Mouse (Mus musculus) erythroblast, embryonic 14.5 days (primary cell): ENCODE results near the gene Lce6a. TPM values are rescaled to one million over a fixed set of nuclear protein-coding genes. Genes with fewer than 3 reads are reported as not detected.

Source experiments
- H3K27me3 ChIP-seq: 2 replicates; pipeline ENCODE4 v1.6.1; 2012; ENCODE audit warnings: inconsistent platforms; ENCODE audit not compliant: control insufficient read depth
- H3K36me3 ChIP-seq: 2 replicates; pipeline ENCODE4 v1.6.1; 2012; ENCODE audit warnings: mild to moderate bottlenecking, inconsistent platforms; ENCODE audit not compliant: control insufficient read depth
- H3K4me1 ChIP-seq: 2 replicates; pipeline ENCODE4 v1.6.1; 2012; ENCODE audit warnings: inconsistent platforms; ENCODE audit not compliant: control insufficient read depth
- H3K4me3 ChIP-seq: replicated peaks from 2 replicates; pipeline ENCODE3; 2012; ENCODE audit warnings: moderate library complexity, mild to moderate bottlenecking, inconsistent platforms
- H3K9me3 ChIP-seq: 2 replicates; pipeline ENCODE4 v1.6.1; 2012; ENCODE audit warnings: low read length, inconsistent platforms, mixed read lengths; ENCODE audit not compliant: control insufficient read depth
- GATA1 ChIP-seq: IDR thresholded peaks from 2 replicates; pipeline ENCODE4 v1.6.1; 2012; ENCODE audit warnings: low read length, inconsistent platforms, mixed read lengths
- TAL1 ChIP-seq: IDR thresholded peaks from 3 replicates; pipeline ENCODE4 v1.6.1; 2012; ENCODE audit warnings: low read length, inconsistent platforms, mixed read lengths
- polyA plus RNA-seq: library from polyadenylated mRNA; stranded (reverse); fragments of >175 nt; gene quantifications from 2 replicates; pipeline ENCODE4 v1.2.3, GENCODE M21; 2012

Gene Lce6a
- polyA plus RNA-seq, 1 experiment = not detected

DNA sequence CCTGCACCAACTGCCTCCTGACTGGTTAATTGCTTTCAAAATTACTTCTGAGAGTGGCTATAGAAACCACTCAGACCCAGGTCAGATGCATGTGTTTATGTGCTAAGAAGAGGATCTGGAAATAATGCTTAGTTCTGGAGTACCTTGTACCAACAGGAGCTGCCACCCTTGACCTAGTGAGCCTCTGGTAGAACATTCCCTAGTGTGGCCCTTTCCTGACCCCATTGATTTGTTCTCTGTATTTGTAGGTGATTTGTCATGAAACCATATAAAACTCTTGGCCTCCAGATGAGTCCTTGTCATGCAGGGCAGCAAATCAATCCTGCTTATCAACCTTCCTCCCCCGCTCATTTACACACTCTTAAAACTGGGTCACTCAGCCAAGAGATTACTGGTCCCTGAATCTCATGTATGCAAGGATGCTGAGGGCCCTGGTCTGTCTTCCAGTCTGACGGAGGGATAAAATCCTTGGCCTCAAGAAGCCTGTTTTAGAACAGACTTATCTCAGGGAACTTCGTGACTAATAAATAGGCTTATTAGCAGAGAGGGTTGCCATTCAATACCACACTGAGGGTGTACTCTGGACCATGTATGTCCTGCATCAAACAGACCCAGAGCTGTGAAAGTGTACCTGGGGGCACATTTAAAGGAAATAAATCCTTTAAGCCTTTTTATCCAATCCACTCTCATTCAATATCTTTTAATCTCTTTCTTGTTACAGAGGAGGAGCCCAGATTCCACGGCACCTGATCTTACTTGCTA, 42.6 kb downstream of the Lce6a start:
- no peaks in the 10 kb centered on the region for H3K4me1 ChIP-seq
- H3K9me3 ChIP-seq = no peaks in the 10 kb centered on the region
- H3K36me3 ChIP-seq = no peaks in the 10 kb centered on the region
- H3K27me3 ChIP-seq = no peaks in the 10 kb centered on the region
- no peak for TF ChIP-seq TAL1
- no peak for TF ChIP-seq GATA1
- H3K4me3 ChIP-seq = no peak overlapping the region

GRCm38 (mm10) chr3:92573449-92574041, 47.9 kb downstream of the Lce6a start, which contains the start of gene Ivl:
Gene Ivl (minus strand): TSS chr3:92573735.
- H3K27me3 ChIP-seq = no peaks in the 10 kb centered on the region
- no peaks in the 10 kb centered on the region for H3K4me1 ChIP-seq
- H3K4me3 ChIP-seq = no peak within 1 kb of the TSS
- no peaks in the 10 kb centered on the region for H3K9me3 ChIP-seq
- no peaks in the 10 kb centered on the region for H3K36me3 ChIP-seq
- TF ChIP-seq TAL1 (no peak), GATA1 (no peak)

GRCm38 (mm10) chr3:92572514-92573155, 48.8 kb downstream of the Lce6a start:
- Histone ChIP-seq H3K4me3 (no peak overlapping the region), H3K9me3 (no peaks in the 10 kb centered on the region), H3K36me3 (no peaks in the 10 kb centered on the region), H3K4me1 (no peaks in the 10 kb centered on the region), H3K27me3 (no peaks in the 10 kb centered on the region)
- TF ChIP-seq GATA1 = no peak
- no peak for TF ChIP-seq TAL1

Other genes with a start within 250 kb of the Lce6a start
- gene Sprr2h, start 236.0 kb downstream of the Lce6a start, polyA plus RNA-seq = not detected in 2 replicates
- not detected in 2 replicates for gene Sprr2i, start 213.7 kb downstream of the Lce6a start, polyA plus RNA-seq
- gene Sprr2j-ps, start 203.6 kb downstream of the Lce6a start, polyA plus RNA-seq = not detected in 2 replicates
- gene Gm9774, start 192.2 kb downstream of the Lce6a start, polyA plus RNA-seq = 2.0 and 2.3 TPM in 2 replicates
- gene Sprr2k, start 189.1 kb downstream of the Lce6a start, polyA plus RNA-seq = not detected in 2 replicates
- gene Sprr1b, start 182.9 kb downstream of the Lce6a start, polyA plus RNA-seq = not detected in 2 replicates
- not detected in 2 replicates for gene Sprr3, start 162.9 kb downstream of the Lce6a start, polyA plus RNA-seq
- gene Sprr1a, start 135.8 kb downstream of the Lce6a start, polyA plus RNA-seq = not detected in 2 replicates
- gene Sprr4, start 121.2 kb downstream of the Lce6a start, polyA plus RNA-seq = not detected in 2 replicates
- gene 2310046K23Rik, start 87.1 kb downstream of the Lce6a start, polyA plus RNA-seq = not detected in 2 replicates
- gene Ivl, start 47.9 kb downstream of the Lce6a start, polyA plus RNA-seq = not detected in 2 replicates
- gene Smcp, start 32.7 kb downstream of the Lce6a start, polyA plus RNA-seq = not detected in 2 replicates
- gene 2210017I01Rik, start 14.2 kb downstream of the Lce6a start, polyA plus RNA-seq = not detected in 2 replicates
- not detected in 2 replicates for gene Lce1a1, start 26.6 kb upstream of the Lce6a start, polyA plus RNA-seq
- not detected in 2 replicates for gene Lce1b, start 35.3 kb upstream of the Lce6a start, polyA plus RNA-seq
- not detected in 2 replicates for gene Lce1a2, start 48.7 kb upstream of the Lce6a start, polyA plus RNA-seq
- gene Lce1c, start 57.6 kb upstream of the Lce6a start, polyA plus RNA-seq = not detected in 2 replicates
- gene Lce1d, start 65.5 kb upstream of the Lce6a start, polyA plus RNA-seq = not detected in 2 replicates
- gene Lce1e, start 87.4 kb upstream of the Lce6a start, polyA plus RNA-seq = not detected in 2 replicates
- not detected in 2 replicates for gene Lce1f, start 98.7 kb upstream of the Lce6a start, polyA plus RNA-seq
- gene Gm38119, start 117.4 kb upstream of the Lce6a start, polyA plus RNA-seq = not detected in 2 replicates
- gene Lce1g, start 130.7 kb upstream of the Lce6a start, polyA plus RNA-seq = not detected in 2 replicates
- gene Lce1h, start 143.4 kb upstream of the Lce6a start, polyA plus RNA-seq = not detected in 2 replicates
- gene Lce1i, start 157.2 kb upstream of the Lce6a start, polyA plus RNA-seq = not detected in 2 replicates
- gene Lce1j, start 168.9 kb upstream of the Lce6a start, polyA plus RNA-seq = not detected in 2 replicates
- not detected in 2 replicates for gene Lce1k, start 186.2 kb upstream of the Lce6a start, polyA plus RNA-seq
- gene Kprp, start 205.6 kb upstream of the Lce6a start, polyA plus RNA-seq = not detected in 2 replicates
- gene Lce1l, start 229.6 kb upstream of the Lce6a start, polyA plus RNA-seq = not detected in 2 replicates
- gene 2310050C09Rik, start 248.6 kb upstream of the Lce6a start, polyA plus RNA-seq = not detected in 2 replicates